Mouse (Mus musculus) limb, embryonic 13.5 days (tissue): ENCODE measurements around the gene Zfp710. TPM values are rescaled to one million over a fixed set of nuclear protein-coding genes. Genes with fewer than 3 reads are reported as not detected.

Experiments used
- ATAC-seq: fragments of 200-750 bp; cut with Nextera tagmentation; 2 replicates; pipeline ENCODE4 v1.8.0; 2017; ENCODE audit warnings: low read depth, moderate number of reproducible peaks, moderate TSS enrichment; ENCODE audit not compliant: low FRiP score
- H3K27ac ChIP-seq: fragments of 300-500 bp; sonication (generic); 2 replicates; pipeline ENCODE4 v1.5.1; 2015; ENCODE audit warnings: inconsistent platforms, mild to moderate bottlenecking, moderate library complexity
- H3K27me3 ChIP-seq: fragments of 300-500 bp; sonication (generic); 2 replicates; pipeline ENCODE4 v1.6.1; 2015; ENCODE audit warnings: mild to moderate bottlenecking, inconsistent platforms
- H3K36me3 ChIP-seq: fragments of 300-500 bp; sonication (generic); 2 replicates; pipeline ENCODE4 v1.6.1; 2015; ENCODE audit warnings: inconsistent platforms, mild to moderate bottlenecking, moderate library complexity
- H3K4me1 ChIP-seq: fragments of 300-500 bp; sonication (generic); 2 replicates; pipeline ENCODE4 v1.6.1; 2015; ENCODE audit warnings: inconsistent platforms
- H3K4me2 ChIP-seq: fragments of 300-500 bp; sonication (generic); replicated peaks from 2 replicates; pipeline ENCODE4 v1.6.1; 2015; ENCODE audit warnings: inconsistent platforms, mild to moderate bottlenecking, moderate library complexity
- H3K4me3 ChIP-seq: fragments of 300-500 bp; sonication (generic); 2 replicates; pipeline ENCODE4 v1.5.1; 2015; ENCODE audit warnings: moderate library complexity, mild to moderate bottlenecking, inconsistent platforms
- H3K9ac ChIP-seq: fragments of 300-500 bp; sonication (generic); 2 replicates; pipeline ENCODE4 v1.6.1; 2015; ENCODE audit warnings: mild to moderate bottlenecking, inconsistent platforms
- H3K9me3 ChIP-seq: fragments of 300-500 bp; sonication (generic); 2 replicates; pipeline ENCODE4 v1.6.1; 2016; ENCODE audit warnings: inconsistent platforms
- WGBS: fragments of 180-500 bp; shearing (Covaris S2); methylation state at CpG from one replicate; pipeline ENCODE4 v1.1.7; 2015; 5-methylcytosine and 5-hydroxymethylcytosine counted together
- polyA plus RNA-seq: library from polyadenylated mRNA; unstranded; fragments of >200 nt; fragmentation: Nextera tagmentation; extraction: Ambion mirVana; gene quantifications from 2 replicates; pipeline ENCODE4 v1.2.1, GENCODE M21; 2015

Zfp710 gene
- polyA plus RNA-seq, 1 experiment from 2014 or later, result 15.9 TPM

DNA sequence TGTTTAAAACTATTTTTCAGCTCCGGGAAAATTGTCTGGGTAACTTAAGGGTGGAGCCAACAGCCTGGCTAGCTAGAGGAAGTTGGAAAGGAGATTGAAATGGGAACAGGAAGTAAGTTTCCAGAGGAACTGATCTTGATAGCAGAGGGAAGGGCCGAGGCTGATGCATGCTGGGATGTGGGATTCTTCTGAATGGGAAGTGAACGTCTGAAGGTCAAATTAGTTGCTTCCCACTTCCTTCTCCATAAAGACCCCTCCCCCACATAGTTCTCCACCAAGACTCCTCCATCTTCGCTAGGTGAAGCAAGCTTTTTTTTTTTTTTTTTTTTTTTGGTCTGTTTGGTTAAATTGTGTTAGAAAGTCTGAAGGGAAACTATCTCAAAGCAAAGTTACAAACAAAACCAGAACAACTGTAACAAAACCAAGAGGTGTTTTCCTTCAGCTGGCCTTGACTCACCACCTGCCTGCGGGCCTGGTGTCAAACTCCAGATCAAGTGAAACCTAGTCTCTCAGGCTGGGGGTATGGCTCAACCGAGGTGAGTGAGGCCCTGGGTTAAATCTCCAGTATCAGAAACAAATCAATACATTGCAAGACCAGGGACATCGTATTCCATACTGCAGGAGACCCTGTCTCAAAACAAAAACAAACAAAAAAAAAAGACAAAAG, 10.6 kb upstream of the Zfp710 start:
- H3K9ac ChIP-seq, result no peak overlapping the region
- WGBS, result 67% methylated on average over 7 of the region's 7 CpGs
- H3K36me3 ChIP-seq, result no peaks in the 10 kb centered on the region
- H3K4me1 ChIP-seq, result no peaks in the 10 kb centered on the region
- H3K27me3 ChIP-seq, result no peaks in the 10 kb centered on the region
- H3K4me3 ChIP-seq, result no peak overlapping the region
- H3K27ac ChIP-seq, result no peak overlapping the region
- no peak for ATAC-seq
- no peak overlapping the region for H3K4me2 ChIP-seq
- H3K9me3 ChIP-seq, result no peaks in the 10 kb centered on the region

GRCm38 (mm10) chr7:80014826-80015755, 9.5 kb upstream of the Zfp710 start:
- ATAC-seq, result no peak
- Histone ChIP-seq H3K4me2 (no peak overlapping the region), H3K27ac (no peak overlapping the region), H3K4me1 (no peaks in the 10 kb centered on the region), H3K36me3 (no peaks in the 10 kb centered on the region), H3K9ac (no peak overlapping the region), H3K9me3 (no peaks in the 10 kb centered on the region), H3K4me3 (no peak overlapping the region), H3K27me3 (no peaks in the 10 kb centered on the region)
- WGBS, result 88% methylated on average over 21 of the region's 21 CpGs

GRCm38 (mm10) chr7:80018506-80019452, 5.8 kb upstream of the Zfp710 start:
- H3K27ac ChIP-seq, result no peak overlapping the region
- no peaks in the 10 kb centered on the region for H3K27me3 ChIP-seq
- no peak for ATAC-seq
- no peak overlapping the region for H3K9ac ChIP-seq
- H3K4me2 ChIP-seq, result no peak overlapping the region
- no peaks in the 10 kb centered on the region for H3K36me3 ChIP-seq
- no peaks in the 10 kb centered on the region for H3K9me3 ChIP-seq
- H3K4me1 ChIP-seq, result no peaks in the 10 kb centered on the region
- no peak overlapping the region for H3K4me3 ChIP-seq
- 85% methylated on average over 16 of the region's 17 CpGs for WGBS

- Histone ChIP-seq H3K9ac (no peak overlapping the region), H3K4me1 (peaks cover 21% of the 10 kb centered on the region), H3K36me3 (no peaks in the 10 kb centered on the region), H3K27ac (peak overlapping the region; percentile 96), H3K4me3 (peak overlapping the region; percentile 82), H3K9me3 (no peaks in the 10 kb centered on the region), H3K27me3 (no peaks in the 10 kb centered on the region), H3K4me2 (peak overlapping the region; percentile 96)
- WGBS, result 75% methylated on average over 5 of the region's 5 CpGs
- ATAC-seq, result no peak
Observed at GRCm38 (mm10) chr7:80023621-80024435, 786 bp upstream of the Zfp710 start.

DNA sequence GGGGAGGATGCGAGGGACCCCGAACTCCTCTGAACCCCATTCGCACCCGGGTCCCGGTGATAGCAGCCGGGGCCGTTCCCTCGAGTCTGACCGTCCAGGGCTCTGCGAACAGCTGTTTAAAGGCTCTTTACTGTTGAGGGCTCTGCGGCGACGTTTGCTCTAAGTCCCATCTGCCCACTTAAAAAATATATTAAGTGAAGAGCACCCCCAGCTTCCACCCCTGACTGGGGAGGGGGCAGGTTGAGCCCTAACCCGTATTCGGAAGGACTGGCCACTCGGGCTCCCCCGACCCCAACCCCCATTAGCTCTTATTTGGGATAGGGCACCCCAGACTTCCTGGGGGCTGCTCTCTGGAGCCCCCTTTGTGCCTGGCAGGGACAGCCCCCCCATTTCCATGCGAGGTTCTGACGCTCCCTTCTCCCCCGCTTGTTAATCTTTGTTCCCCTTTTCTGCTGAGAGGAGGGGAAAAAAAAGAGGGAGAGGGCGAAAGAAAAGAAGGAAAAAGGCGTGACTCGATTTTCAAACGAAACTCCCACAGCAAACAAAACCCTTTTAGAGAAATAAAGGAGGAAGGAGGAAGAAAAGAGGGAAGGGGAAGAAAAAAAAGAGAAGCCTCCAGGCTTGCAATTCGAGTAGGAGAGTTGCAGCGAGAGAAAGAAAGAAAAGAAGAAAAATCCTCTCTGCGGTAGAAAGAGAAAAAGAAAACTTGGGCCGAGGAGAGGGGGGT, 940 bp downstream of the Zfp710 start:
- ATAC-seq, result peak; percentile 12; the same call in 1 of the 2 replicates
- H3K4me1 ChIP-seq, result peaks cover 28% of the 10 kb centered on the region
- H3K27ac ChIP-seq, result peak overlapping the region; percentile 96
- no peaks in the 10 kb centered on the region for H3K27me3 ChIP-seq
- peak overlapping the region; percentile 88 for H3K9ac ChIP-seq
- peak overlapping the region; percentile 82 for H3K4me3 ChIP-seq
- under 1% methylated on average over 28 of the region's 28 CpGs for WGBS
- H3K4me2 ChIP-seq, result peak overlapping the region; percentile 96
- no peaks in the 10 kb centered on the region for H3K36me3 ChIP-seq
- no peaks in the 10 kb centered on the region for H3K9me3 ChIP-seq

DNA sequence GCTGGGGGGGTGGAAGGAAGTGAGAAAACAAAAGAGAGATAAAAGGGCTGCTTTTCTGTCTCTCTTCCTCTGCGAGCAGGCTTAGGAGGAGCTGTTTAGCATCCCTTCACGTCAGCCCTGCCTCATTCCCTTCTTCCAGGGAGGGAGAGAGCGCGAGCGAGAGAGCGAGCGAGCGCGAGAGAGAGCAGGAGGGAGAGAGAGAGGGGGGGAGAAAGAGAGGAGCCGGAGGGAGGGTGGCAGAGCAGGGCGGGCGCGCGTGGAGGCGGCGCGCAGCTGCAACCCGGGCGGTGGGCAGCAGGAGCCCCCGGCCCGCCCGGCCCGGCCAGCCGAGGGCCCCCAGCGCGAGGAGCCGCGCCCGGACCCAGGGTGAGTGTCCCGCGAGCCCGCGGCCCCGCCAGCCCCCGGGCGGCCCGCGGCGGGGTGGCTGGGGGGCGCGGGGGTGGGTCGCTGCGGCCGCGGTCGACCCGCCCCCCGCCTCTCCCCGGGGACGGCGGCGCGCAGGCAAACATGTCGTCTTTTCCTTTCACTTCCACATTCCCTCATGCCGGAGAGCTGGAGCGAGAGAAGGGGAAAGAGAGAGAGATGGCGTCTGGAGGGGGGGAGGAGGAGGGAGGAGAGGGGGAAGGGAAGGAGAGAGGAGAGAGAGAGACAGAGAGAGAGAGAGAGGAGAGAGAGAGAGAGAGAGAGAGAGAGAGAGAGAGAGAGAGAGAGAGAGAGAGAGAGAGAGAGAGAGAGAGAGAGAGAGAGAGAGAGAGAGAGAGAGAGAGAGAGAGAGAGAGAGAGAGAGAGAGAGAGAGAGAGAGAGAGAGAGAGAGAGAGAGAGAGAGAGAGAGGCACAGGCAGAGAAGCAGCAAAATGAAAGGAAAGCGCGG, 1.7 kb downstream of the Zfp710 start:
- peak; percentile 64 for ATAC-seq
- Histone ChIP-seq H3K27me3 (no peaks in the 10 kb centered on the region), H3K4me2 (peak overlapping the region; percentile 96), H3K9ac (peak overlapping the region; percentile 91), H3K4me1 (peaks cover 34% of the 10 kb centered on the region), H3K4me3 (peak overlapping the region; percentile 82), H3K36me3 (no peaks in the 10 kb centered on the region), H3K27ac (peak overlapping the region; percentile 96), H3K9me3 (no peaks in the 10 kb centered on the region)
- 1% methylated on average over 36 of the region's 59 CpGs for WGBS

DNA sequence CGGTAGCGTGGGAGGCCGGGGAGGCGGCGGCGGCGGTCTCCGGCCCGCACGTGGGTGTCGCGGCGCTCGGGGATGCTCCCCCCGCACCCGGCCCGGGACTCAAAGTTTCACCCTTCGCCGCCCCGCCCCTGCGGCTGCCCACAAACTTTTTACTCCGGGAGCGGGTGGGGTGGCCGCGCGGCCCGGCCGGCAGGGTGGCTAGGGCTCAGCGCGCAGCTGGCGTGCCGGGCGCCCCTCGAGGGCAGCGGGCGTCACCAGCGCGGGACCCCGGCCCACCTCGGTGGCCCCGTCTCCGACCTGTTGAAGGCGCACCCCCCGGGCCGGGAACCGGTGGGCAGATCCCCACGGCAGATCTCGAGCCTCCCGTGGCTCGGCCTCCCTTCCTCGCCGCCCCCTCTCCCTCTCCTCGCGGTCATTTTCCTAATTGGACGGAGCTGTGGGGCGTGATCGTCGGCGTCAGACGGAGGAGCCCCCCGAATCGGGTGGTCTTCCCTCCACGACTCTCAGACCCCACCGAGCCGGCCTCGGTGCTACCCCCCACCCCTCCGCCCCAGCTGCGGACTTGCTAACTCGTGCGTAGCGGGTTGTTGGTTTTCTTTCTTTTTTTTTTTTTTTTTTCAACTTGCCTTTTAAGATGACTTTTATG, 2.5 kb downstream of the Zfp710 start:
- no peaks in the 10 kb centered on the region for H3K27me3 ChIP-seq
- peak overlapping the region; percentile 92 for H3K4me2 ChIP-seq
- H3K27ac ChIP-seq, result peak overlapping the region; percentile 87
- under 1% methylated on average over 38 of the region's 71 CpGs for WGBS
- peak overlapping the region; percentile 82 for H3K4me3 ChIP-seq
- H3K9ac ChIP-seq, result peak overlapping the region; percentile 91
- no peaks in the 10 kb centered on the region for H3K9me3 ChIP-seq
- peak; percentile 12; the same call in 1 of the 2 replicates for ATAC-seq
- H3K36me3 ChIP-seq, result no peaks in the 10 kb centered on the region
- H3K4me1 ChIP-seq, result peaks cover 41% of the 10 kb centered on the region

- 4% methylated on average over 23 of the region's 23 CpGs for WGBS
- ATAC-seq, result no peak
- H3K4me3 ChIP-seq, result peak overlapping the region; percentile 82
- peak overlapping the region; percentile 91 for H3K9ac ChIP-seq
- H3K27me3 ChIP-seq, result no peaks in the 10 kb centered on the region
- H3K36me3 ChIP-seq, result no peaks in the 10 kb centered on the region
- peaks cover 48% of the 10 kb centered on the region for H3K4me1 ChIP-seq
- peak overlapping the region; percentile 92 for H3K4me2 ChIP-seq
- H3K9me3 ChIP-seq, result no peaks in the 10 kb centered on the region
- H3K27ac ChIP-seq, result peak overlapping the region; percentile 87
Observed at GRCm38 (mm10) chr7:80027636-80028417, 3.2 kb downstream of the Zfp710 start.

- no peak overlapping the region for H3K27ac ChIP-seq
- H3K9ac ChIP-seq, result peak overlapping the region; percentile 91
- H3K9me3 ChIP-seq, result no peaks in the 10 kb centered on the region
- H3K4me3 ChIP-seq, result peak overlapping the region; percentile 82
- WGBS, result 54% methylated on average over 3 of the region's 3 CpGs
- no peaks in the 10 kb centered on the region for H3K27me3 ChIP-seq
- H3K4me1 ChIP-seq, result peaks cover 54% of the 10 kb centered on the region
- ATAC-seq, result no peak
- H3K4me2 ChIP-seq, result peak overlapping the region; percentile 92
- H3K36me3 ChIP-seq, result no peaks in the 10 kb centered on the region
Observed at GRCm38 (mm10) chr7:80028418-80028720, 3.8 kb downstream of the Zfp710 start.
